Mouse (Mus musculus) heart, embryonic 14.5 days (tissue): ENCODE data around the gene Nsdhl. TPM values are rescaled to one million over a fixed set of nuclear protein-coding genes. Genes with fewer than 3 reads are reported as not detected.

ENCODE experiments used
- ATAC-seq: fragments of 200-750 bp; cut with Nextera tagmentation; 2 replicates; pipeline ENCODE4 v1.8.0; 2017; ENCODE audit warnings: low read depth, moderate TSS enrichment; ENCODE audit not compliant: insufficient number of reproducible peaks, insufficient read depth, low FRiP score
- H3K27ac ChIP-seq, 2 experiments: fragments of 200-500 bp in 1 of 2; fragments of 300-500 bp in 1 of 2; sonication (generic) in 1 of 2; replicated peaks in 1 of 2; 2 replicates each; pipeline ENCODE4 v1.5.1; 2012 to 2014; ENCODE audit warnings: low read depth in 2 of 2, low read length in 2 of 2, control low read depth in 1 of 2, mild to moderate bottlenecking in 1 of 2, mixed read lengths in 1 of 2; ENCODE audit not compliant: control insufficient read depth in 1 of 2, insufficient read depth in 1 of 2
- H3K27me3 ChIP-seq: fragments of 300-500 bp; sonication (generic); 2 replicates; pipeline ENCODE4 v1.6.1; 2014; ENCODE audit warnings: mild to moderate bottlenecking, low read length, control low read depth; ENCODE audit not compliant: control insufficient read depth, insufficient read depth
- H3K36me3 ChIP-seq: fragments of 300-500 bp; sonication (generic); 2 replicates; pipeline ENCODE4 v1.6.1; 2014; ENCODE audit warnings: mild to moderate bottlenecking, control low read depth, low read length, mixed read lengths; ENCODE audit not compliant: control insufficient read depth, insufficient read depth
- H3K4me1 ChIP-seq, 2 experiments: fragments of 200-500 bp in 1 of 2; fragments of 300-500 bp in 1 of 2; sonication (generic) in 1 of 2; 2 replicates each; pipeline ENCODE4 v1.6.1; 2012 to 2014; ENCODE audit warnings: low read length in 2 of 2, control low read depth in 1 of 2, mixed read lengths in 1 of 2; ENCODE audit not compliant: control insufficient read depth in 2 of 2, insufficient read depth in 2 of 2
- H3K4me2 ChIP-seq: fragments of 300-500 bp; sonication (generic); 2 replicates; pipeline ENCODE4 v1.6.1; 2014; ENCODE audit warnings: mild to moderate bottlenecking, low read length
- H3K4me3 ChIP-seq, 2 experiments: fragments of 200-500 bp in 1 of 2; fragments of 300-500 bp in 1 of 2; sonication (generic) in 1 of 2; 2 replicates each; pipeline ENCODE4 v1.5.1; 2012 to 2014; ENCODE audit warnings: low read length in 2 of 2, mild to moderate bottlenecking in 2 of 2, control low read depth in 1 of 2, low read depth in 1 of 2, moderate library complexity in 1 of 2; ENCODE audit not compliant: control insufficient read depth in 1 of 2, insufficient read depth in 1 of 2
- H3K9ac ChIP-seq: fragments of 300-500 bp; sonication (generic); 2 replicates; pipeline ENCODE4 v1.6.1; 2014; ENCODE audit warnings: mild to moderate bottlenecking, low read length
- H3K9me3 ChIP-seq: fragments of 300-500 bp; sonication (generic); 2 replicates; pipeline ENCODE4 v1.6.1; 2016; ENCODE audit warnings: low read length, control low read depth; ENCODE audit not compliant: control insufficient read depth
- WGBS: fragments of 180-500 bp; shearing (Covaris S2); extraction: QIAGEN DNeasy Blood & Tissue Kit; methylation state at CpG from one replicate; pipeline ENCODE4 v1.1.7; 2014; 5-methylcytosine and 5-hydroxymethylcytosine counted together
- polyA plus RNA-seq: library from polyadenylated mRNA; unstranded; fragments of >200 nt; fragmentation: Nextera tagmentation; extraction: Ambion mirVana; gene quantifications from 2 replicates; pipeline ENCODE4 v1.2.1, GENCODE M21; 2014

Nsdhl gene
- polyA plus RNA-seq, 1 experiment from 2014 or later = 15.5 TPM

DNA sequence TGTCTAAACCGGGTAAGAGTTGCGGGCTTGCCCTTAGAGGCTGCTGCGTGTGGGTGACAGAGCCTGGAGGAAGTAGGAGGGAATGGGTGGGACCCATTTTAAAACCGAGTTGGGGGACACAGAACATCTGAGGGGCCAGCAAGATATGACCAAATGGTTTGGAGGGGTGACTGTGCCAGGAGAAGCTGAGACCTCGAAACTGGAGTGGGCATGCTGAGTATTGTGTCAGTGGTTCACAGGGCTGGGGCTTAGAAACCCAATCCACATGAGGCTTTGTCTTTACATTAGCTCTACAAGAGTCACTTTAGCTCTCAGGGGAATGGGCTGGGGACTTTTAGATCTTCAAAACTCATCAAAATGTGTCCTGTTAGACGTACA lies 314 bp downstream of the Nsdhl start:
- Histone ChIP-seq H3K9me3 (no peaks in the 10 kb centered on the region), H3K27ac (peak overlapping the region; percentile 14 to 65; a peak in 3 of 4 replicates), H3K4me1 (peaks cover 2 to 5% of the 10 kb centered on the region in 2 experiments; a peak in 3 of 4 replicates), H3K36me3 (no peaks in the 10 kb centered on the region), H3K9ac (peak overlapping the region; percentile 69), H3K4me3 (peak overlapping the region; percentile 55 to 61), H3K27me3 (no peaks in the 10 kb centered on the region), H3K4me2 (peak overlapping the region; percentile 66)
- 0 out of 2 replicates have a peak, but pooled peaks have one; percentile 13 for ATAC-seq
- WGBS = 22% methylated on average over 6 of the region's 6 CpGs

DNA sequence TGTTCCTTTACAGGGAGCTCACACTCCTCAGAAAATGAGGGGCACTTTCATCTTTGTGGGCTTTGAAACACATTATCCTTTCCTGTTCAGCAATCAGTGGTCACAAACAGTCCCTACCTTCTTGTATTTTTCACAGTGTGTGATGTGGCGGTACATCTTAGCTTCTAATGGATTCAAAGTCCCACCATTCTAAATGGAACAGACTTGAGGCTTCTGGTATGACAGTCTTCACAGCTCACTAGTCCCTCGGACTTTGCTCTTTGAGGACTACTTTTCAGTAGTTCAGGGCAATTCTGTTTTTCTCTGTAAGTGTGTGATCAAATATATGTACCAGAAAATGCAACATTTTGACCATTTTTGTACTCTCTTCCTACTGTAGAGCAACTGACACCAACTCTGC lies 3.0 kb downstream of the Nsdhl start:
- H3K36me3 ChIP-seq = 0 out of 2 replicates have a peak, but pooled peaks cover 2% of the 10 kb centered on the region
- H3K4me2 ChIP-seq = no peak overlapping the region
- H3K4me1 ChIP-seq = peaks cover 2 to 5% of the 10 kb centered on the region in 2 experiments; a peak in 3 of 4 replicates
- H3K4me3 ChIP-seq = no peak overlapping the region
- H3K9me3 ChIP-seq = no peaks in the 10 kb centered on the region
- WGBS = 74% methylated on average over 2 of the region's 2 CpGs
- no peak overlapping the region for H3K9ac ChIP-seq
- H3K27me3 ChIP-seq = no peaks in the 10 kb centered on the region
- ATAC-seq = no peak
- H3K27ac ChIP-seq = no peak overlapping the region

DNA sequence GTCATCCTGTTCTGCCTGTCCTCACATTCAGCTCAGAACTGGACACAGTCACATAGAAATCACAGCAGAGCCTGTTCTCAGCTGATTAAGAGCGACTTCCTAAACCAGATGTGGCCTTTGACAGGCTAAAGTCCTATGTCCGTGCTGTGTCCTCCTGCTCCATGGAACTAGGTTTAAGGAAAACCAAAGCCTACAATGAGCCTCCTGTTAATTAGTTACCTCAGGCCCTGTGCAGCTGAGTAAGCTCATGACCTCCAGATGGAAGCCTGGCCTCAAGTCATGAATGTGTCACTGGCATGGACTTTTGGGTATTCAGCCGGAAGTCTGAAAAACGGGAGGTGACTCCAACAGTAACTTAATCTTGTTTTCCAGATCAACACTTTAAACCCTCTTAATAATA lies 35.1 kb downstream of the Nsdhl start:
- H3K36me3 ChIP-seq = peaks cover 18% of the 10 kb centered on the region
- H3K9me3 ChIP-seq = no peaks in the 10 kb centered on the region
- H3K4me1 ChIP-seq = no peaks in the 10 kb centered on the region
- no peak overlapping the region for H3K4me2 ChIP-seq
- no peak overlapping the region for H3K9ac ChIP-seq
- H3K4me3 ChIP-seq = no peak overlapping the region
- H3K27me3 ChIP-seq = no peaks in the 10 kb centered on the region
- no peak for ATAC-seq
- WGBS = 55% methylated on average over 4 of the region's 4 CpGs
- H3K27ac ChIP-seq = no peak overlapping the region

DNA sequence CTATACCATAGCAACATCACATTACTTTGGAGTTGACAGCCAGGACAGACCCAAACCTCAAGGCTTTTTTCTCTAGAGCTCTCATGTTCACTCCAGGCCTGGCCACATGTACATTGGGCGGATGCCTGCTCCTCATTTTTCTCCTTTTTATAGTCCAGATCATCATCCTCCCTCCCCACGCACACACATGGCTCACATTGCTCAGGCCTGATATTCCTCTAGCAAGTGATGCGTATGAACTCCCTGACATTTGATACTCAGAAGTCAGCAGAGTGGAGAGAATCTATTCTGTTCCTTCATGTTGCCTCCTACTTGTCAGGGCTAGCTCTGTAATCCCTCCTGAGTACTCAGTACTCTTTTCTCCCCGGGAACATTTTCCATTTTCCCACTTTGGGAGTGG lies 38.1 kb downstream of the Nsdhl start:
- no peak for ATAC-seq
- 74% methylated on average over 4 of the region's 4 CpGs for WGBS

DNA sequence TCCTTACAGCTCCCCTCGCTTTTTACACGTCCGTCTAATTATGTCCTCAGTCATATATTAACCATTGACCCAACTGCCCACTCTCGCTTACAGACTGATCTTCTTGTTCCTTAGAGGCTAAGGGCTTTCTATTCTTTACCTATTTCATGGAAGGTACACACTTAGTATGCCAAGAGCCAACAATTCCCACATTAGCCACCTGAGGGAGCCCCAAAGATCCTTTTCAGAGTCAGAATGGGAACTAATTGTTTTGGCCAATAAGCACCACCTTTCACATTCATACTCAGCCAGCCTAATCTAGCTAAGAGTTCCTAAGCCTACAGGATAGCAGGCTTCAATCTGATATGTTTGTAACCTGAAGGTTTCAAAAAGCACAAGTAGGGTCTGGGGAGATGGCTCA lies 42.1 kb downstream of the Nsdhl start:
- H3K27ac ChIP-seq = no peak overlapping the region
- no peaks in the 10 kb centered on the region for H3K9me3 ChIP-seq
- no peak overlapping the region for H3K4me2 ChIP-seq
- H3K36me3 ChIP-seq = peaks cover 3% of the 10 kb centered on the region; the same call in 1 of the 2 replicates
- no peaks in the 10 kb centered on the region for H3K27me3 ChIP-seq
- WGBS = 82% methylated on average over 4 of the region's 4 CpGs
- H3K4me3 ChIP-seq = no peak overlapping the region
- H3K9ac ChIP-seq = no peak overlapping the region
- H3K4me1 ChIP-seq = no peaks in the 10 kb centered on the region
- ATAC-seq = no peak

More for the DNA sequence above, 38.1 kb downstream of the Nsdhl start:
- no peak overlapping the region for H3K9ac ChIP-seq
- no peak overlapping the region for H3K4me3 ChIP-seq
- H3K4me1 ChIP-seq = no peaks in the 10 kb centered on the region
- peaks cover 7% of the 10 kb centered on the region; the same call in 1 of the 2 replicates for H3K36me3 ChIP-seq
- no peak overlapping the region for H3K27ac ChIP-seq
- H3K9me3 ChIP-seq = no peaks in the 10 kb centered on the region
- H3K4me2 ChIP-seq = no peak overlapping the region
- H3K27me3 ChIP-seq = no peaks in the 10 kb centered on the region

DNA sequence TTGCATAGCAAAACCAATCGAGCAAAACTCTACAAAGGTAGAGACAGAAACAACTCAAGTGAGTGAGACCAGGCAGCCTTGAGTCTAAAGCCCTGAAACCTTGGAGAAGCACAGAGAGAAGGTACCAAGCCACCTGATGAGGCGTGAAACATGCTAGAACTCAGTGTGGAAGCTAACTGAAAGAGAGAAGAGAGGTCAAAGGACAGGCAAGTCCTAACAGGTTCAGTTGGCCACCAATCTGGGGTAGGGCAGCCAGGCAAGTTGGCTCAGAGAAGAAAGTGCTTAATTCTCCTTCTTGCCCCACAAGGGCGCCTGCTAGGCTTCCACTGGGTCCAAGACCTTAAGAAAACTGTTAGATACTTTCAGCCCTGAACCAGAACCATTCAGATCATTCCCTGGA lies 43.2 kb downstream of the Nsdhl start:
- no peaks in the 10 kb centered on the region for H3K9me3 ChIP-seq
- ATAC-seq = no peak
- 63% methylated on average over 3 of the region's 3 CpGs for WGBS

DNA sequence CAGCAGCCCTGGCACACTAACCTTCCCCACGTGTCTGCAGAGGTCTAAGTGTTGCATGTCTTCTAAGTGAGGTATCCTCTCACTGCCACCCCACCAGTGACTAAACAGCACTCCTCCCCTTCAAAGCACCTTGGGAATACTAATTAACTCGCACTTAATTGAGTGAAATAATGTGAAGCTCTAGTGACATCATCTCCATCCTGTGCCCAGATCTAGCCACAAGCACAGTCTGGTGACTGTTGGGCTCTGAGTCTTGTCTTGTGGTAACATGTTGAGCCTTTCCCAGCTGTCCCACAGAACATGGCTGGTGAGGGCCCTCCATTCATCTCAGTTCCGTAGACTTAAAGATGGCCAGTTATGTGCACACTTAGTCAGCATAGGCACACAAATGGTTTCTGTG lies 44.4 kb downstream of the Nsdhl start:
- Histone ChIP-seq H3K36me3 (no peaks in the 10 kb centered on the region), H3K4me2 (no peak overlapping the region), H3K9me3 (no peaks in the 10 kb centered on the region), H3K27me3 (no peaks in the 10 kb centered on the region), H3K4me1 (no peaks in the 10 kb centered on the region), H3K4me3 (no peak overlapping the region), H3K27ac (no peak overlapping the region), H3K9ac (no peak overlapping the region)
- WGBS = 62% methylated on average over 3 of the region's 3 CpGs
- ATAC-seq = no peak

More for the DNA sequence above, 43.2 kb downstream of the Nsdhl start:
- Histone ChIP-seq H3K36me3 (peaks cover 2% of the 10 kb centered on the region; the same call in 1 of the 2 replicates), H3K27ac (no peak overlapping the region), H3K9ac (no peak overlapping the region), H3K27me3 (no peaks in the 10 kb centered on the region), H3K4me1 (no peaks in the 10 kb centered on the region), H3K4me2 (no peak overlapping the region), H3K4me3 (no peak overlapping the region)

DNA sequence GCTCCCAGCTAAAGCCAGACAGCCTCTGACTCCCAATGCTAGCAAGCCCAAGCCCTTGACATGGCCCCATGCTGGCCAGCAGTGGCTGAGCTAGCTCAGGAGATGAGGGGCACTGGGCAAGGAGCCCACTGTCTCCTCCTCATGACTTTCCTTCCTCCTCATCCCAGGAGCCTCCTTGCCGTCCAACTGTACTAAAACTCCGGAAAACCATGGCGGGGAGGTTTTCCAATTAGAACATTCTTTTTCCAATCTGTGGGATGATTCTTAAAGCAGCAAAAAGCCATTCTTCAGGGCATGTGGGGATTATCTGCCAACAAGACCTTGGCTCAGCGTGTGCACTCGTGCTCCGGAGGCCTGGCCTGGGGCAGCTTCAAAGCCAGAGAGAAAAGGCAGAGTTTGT lies 64.5 kb downstream of the Nsdhl start:
- Histone ChIP-seq H3K9ac (no peak overlapping the region), H3K4me2 (no peak overlapping the region), H3K4me1 (no peaks in the 10 kb centered on the region; a peak in 1 of 4 replicates), H3K36me3 (no peaks in the 10 kb centered on the region), H3K9me3 (no peaks in the 10 kb centered on the region), H3K4me3 (no peak overlapping the region), H3K27ac (no peak overlapping the region), H3K27me3 (no peaks in the 10 kb centered on the region; the same call in 1 of the 2 replicates)
- ATAC-seq = no peak
- 71% methylated on average over 6 of the region's 6 CpGs for WGBS
